Mouse (Mus musculus): ENCODE results near the gene Nmnat3. TPM values are rescaled to one million over a fixed set of nuclear protein-coding genes. Genes with fewer than 3 reads are reported as not detected.

Gene Nmnat3
- total RNA-seq, 1 experiment from 2014 or later = 29.9 TPM

DNA sequence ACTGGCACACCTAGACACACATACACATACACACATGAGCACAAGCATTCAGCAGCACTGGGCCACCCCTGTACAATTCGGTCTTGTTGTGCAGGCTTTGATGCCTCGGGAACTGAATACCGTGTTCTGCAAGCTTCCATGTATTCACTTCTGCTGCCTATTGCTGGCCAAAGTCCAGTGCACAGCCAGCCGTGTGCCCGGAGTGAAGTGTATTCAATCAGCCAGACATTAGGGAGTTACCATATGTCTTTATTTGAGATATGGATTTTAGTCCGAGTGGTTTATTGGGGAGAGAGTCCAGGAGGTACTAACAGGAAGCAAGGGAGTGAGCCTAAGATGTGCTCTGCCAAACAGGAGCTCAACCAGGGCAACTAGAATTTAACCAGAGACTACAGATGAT lies 19.8 kb downstream of the Nmnat3 start:
- no peak for ATAC-seq (replicated peaks; ENCODE audit: low read depth, poor library complexity, severe bottlenecking)

DNA sequence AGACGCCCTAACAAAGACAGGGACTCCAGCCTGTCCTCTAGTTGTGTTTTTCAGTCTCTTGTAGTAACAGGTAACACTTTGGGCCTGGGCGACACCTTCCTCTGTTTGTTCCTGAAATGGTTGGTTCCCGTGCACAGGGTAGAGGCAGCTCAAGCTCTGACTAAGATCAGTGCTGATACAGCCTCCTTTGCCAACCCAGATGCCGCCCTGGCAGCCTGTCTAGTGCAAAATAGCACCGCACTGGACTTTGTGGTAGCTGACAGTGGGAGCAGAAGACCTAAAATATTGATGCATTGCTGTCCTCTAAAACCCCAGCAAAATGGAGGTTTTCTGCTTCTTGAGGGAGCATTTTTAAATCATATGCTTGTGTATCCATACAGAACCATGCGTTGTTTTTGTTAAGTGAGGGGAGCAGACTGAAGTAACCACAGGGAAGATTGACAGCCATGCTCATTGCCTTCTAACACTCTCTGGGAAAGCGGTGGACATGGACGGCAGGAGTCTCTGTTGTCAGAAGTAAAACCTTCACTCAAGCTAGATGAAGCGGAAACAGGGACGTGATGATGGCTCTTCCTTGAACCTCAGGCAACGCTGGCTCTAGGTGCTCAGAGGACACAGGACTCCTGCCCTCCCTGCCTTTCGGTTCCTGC lies 24.2 kb downstream of the Nmnat3 start:
- ATAC-seq (replicated peaks; ENCODE audit: low read depth, poor library complexity, severe bottlenecking) = no peak

DNA sequence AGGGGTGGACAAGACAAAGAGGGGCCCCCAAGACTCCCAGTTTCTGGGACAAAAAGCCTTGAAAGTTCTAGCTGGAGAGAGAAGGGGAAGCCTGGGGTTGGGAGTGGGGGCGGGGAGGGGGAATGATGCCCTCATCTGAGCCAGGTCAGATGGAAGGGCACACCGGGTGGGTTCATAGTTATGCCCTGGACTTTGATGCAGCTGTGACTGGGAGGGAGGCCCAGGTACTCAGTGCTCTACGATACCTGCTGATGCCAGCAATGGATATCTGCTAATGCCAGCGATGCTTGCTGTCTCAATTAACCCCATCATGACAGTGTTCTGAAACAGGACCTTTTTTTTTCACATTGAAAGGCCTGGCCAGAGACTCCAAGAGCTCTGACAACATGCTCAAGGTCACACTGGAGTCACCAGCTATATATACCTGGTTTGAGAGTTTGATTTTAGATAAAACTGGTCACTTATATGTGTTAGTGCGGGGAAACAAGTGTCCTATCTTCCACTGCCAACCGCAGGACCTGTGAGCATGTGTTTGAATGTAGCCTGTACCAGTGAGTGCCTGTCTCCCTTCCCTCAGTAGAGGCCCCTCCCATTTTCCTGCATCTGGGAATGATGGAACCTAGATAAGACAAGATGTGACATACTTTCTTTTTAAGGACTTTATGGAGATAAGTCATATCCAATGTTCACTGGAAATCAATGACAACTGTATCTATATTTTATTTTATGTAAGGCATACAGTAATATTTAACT lies 25.6 kb downstream of the Nmnat3 start:
- ATAC-seq (replicated peaks; ENCODE audit: low read depth, poor library complexity, severe bottlenecking) = no peak

DNA sequence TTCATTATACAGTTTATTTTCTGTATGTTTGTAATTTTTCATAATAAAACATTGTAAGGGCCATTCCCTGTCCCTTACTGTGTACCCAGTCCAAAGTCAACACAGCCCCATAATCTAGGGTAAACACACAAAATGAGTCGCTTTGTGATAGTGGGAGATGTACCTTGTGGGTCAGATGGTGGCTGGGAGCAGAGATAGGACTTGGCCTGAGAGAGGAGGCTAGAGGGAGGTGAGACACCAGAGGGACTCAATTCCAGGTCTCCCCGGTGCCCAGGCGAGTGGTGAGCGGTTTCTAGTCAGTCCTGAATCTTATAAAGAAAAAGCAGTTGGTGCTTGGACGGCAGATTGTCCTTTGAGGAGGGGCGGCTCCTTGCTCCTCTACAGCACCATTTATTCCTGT lies 26.4 kb downstream of the Nmnat3 start:
- peak; percentile 40; the same call in 1 of the 2 replicates for ATAC-seq (replicated peaks; ENCODE audit: low read depth, poor library complexity, severe bottlenecking)

DNA sequence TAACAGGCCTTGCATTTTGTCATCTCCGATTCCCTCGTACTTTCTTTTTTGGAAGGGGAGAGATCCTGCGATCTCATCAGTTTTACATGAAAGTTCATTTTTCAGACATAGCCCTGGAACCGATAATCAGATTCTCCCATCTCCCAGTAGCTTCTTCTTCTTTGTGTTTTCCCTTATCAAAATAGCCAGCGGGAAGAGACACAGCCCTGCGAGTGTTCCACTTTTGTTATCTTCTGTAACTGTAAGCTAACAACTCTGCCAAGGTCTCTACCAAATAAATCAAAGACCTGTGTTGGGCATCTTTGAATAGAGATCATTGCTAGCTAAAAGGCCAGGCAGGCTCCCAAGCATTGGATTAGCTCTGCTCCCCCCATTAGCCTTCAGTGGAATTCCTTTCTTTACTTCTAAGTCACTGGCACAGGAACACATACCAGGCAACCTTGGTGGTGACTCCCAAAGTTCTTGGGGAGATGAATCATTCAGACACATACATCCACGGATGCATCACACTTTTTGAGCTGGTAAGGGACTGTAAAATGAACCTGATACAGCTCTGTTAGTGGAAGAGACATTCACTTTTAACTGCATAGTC lies 26.9 kb downstream of the Nmnat3 start:
- no peak for ATAC-seq (replicated peaks; ENCODE audit: low read depth, poor library complexity, severe bottlenecking)

DNA sequence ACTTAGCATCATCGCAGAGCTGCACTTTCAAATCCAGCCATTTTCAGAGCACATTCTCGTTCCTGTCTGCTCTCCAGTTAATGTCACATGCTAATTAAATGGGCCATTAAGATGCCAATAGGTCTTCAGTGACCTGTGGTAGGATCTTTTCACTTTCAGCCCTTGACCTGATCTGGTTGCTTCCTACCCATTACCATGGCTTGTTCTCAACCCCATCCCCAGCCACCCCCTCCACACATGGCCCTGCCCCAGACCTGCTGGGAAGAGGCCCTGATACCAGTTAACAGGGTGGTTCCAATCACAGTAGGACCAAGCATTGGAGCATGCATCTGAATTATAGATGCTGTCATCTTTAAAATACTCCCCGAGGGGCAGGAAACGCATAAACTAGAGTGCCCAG lies 30.7 kb downstream of the Nmnat3 start:
- no peak for ATAC-seq (replicated peaks; ENCODE audit: low read depth, poor library complexity, severe bottlenecking)

DNA sequence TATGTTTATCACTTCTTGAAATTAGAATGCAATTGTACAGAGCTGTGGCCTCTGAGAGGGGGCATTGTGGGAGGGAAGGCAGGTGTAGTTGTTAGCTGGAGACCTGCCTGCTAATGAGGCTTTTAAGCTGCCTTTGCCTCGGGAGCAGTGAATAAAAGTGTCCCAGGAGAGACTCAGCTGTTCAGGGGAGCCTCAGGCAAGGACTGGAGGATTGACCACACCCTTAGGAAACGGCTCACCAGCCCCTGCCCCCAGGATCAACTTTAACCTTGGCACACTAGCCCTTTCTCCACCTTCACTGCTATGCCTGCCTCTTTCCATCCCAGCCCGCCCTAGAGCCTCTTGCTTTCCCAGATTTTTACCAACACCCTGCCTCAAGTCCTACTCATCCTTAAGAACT lies 31.6 kb downstream of the Nmnat3 start:
- ATAC-seq (replicated peaks; ENCODE audit: low read depth, poor library complexity, severe bottlenecking) = no peak

DNA sequence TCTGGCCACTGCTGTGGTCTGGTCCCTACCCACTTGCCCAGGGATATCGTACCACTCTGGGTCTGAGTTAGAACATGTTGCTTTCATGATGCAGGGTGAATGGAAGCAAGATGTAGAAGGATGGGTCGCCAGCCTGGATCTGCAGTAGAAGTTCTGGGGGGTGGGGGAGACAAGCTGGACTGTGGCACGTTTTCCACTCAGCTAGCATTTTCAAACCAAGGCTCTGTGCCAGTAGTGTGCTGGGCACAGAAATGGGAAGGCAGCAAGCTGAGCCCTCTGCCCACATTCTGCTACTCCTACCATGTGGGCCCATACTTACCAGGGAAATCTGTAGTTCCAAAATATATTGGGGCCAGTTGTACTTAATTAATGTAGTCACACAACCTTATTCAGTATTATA lies 33.5 kb downstream of the Nmnat3 start:
- no peak for ATAC-seq (replicated peaks; ENCODE audit: low read depth, poor library complexity, severe bottlenecking)

DNA sequence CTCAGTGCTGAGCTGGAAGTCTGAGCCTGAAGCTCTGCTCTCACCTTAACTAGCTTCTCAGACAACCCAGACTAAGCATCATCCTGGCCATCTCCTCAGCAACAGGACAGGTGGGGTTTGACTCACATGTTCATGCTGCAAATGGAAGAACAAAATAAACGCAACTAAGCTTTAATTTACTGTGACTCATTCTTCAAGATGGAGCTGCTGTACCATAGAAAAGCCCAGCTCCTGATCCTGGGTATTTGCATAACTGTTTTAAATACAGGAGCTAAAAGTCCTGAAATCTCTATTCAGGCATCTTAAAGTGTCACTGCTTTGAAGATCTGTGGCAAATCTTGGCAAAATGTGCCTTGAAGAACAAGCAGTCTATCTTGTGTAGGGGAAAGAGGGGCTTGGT lies 38.9 kb downstream of the Nmnat3 start:
- ATAC-seq (replicated peaks; ENCODE audit: low read depth, poor library complexity, severe bottlenecking) = no peak

DNA sequence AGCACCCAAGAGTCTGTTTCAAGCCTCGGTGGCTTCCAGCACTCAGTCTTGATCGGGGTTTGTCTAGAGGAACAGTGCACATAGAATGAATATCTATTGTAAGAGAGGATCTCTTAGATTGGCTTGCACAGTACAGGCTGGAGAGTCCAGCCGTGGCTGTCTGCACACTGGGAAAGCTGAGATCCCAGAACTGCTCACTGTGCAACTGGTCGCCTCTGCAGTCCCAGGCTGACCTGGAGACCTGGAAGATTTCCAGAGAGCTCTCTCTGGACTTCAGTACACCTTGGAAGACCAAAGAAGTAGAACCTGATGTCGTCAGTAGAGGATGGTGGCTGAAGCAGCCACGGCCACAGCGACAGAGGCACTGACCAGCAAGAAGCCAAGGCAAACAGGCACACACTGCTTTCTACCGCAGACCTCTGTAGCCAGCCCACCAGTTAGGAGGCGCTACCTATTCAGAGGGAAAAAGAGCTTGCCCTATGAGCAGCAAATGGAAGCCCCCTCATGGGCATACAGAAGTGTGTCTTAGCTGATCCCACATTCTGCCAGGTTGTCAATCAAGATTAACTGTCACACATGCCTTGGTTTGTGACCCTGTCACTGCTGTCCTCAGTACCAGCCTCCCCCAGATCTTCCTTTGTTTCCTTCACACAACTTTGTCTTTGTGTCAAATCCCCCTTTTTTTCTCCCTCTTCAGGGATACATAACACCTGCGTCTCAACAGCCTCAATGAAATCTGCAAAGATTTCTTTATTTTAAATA lies 41.4 kb downstream of the Nmnat3 start:
- ATAC-seq (replicated peaks; ENCODE audit: low read depth, poor library complexity, severe bottlenecking) = no peak

DNA sequence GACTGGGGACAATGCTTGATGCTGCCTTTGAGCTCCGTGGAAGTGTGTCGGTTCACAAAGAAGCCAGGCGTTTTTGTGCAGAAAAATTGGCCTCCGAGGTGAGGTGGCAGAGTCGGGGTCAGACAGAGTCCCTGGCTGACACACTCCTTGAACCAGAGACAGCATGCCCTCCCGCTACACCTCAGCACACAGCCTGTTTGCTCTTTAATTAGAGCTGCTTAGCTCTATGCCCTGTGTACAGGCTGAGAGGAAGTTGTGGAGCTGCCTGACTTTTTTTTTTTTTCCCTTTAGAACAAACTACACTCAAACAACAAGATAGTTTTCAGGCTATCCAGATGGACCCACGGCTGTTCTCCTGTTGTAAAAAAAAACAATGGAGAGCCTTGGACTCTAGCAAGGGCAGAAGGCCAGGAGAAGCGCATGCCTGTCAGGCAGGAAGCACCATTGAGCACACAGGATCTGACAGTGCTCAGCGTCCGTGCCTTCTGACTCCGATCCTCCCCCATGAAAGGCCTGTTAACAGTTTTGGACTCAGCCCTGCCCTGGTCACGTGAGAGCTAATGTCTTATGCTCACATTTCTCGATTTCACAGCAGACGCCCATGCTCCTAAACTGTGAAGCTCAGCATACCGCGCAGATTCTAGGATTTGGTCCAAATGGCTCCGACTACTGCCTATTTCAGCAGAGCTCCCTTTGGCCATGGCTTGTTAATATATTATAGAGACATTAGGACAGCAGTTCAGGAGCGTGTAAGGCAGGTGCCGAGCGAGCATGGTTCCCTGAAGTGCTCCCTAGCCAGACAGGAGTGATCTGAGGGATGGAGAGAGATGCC lies 42.3 kb downstream of the Nmnat3 start:
- ATAC-seq (replicated peaks; ENCODE audit: low read depth, poor library complexity, severe bottlenecking) = no peak

DNA sequence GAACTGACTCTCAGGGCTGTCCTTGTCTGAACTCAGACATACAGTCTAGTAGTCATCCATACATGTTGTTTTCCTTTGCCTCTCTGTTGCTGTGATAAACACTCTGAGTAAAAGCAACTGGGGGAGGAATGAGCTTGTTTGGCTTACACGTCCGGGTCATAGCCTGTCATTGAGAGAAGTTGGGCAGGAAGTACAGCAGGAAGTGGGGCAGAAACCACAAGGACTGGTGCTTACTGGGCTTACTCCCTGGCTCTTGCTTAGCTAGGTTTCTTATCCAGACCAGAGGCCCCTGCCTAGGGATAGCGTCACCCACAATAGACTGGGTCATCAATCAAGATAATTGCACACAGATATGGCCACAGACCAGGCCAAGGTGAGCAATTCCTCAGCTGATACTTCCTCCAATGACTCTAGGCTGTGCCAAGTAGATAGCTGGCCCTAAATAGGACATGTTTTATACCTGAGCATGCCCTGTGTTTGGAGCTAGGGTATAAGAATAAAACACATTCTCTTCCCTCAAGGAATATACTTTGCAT lies 46.1 kb downstream of the Nmnat3 start:
- peak; percentile 96 for ATAC-seq (replicated peaks; ENCODE audit: low read depth, poor library complexity, severe bottlenecking)

DNA sequence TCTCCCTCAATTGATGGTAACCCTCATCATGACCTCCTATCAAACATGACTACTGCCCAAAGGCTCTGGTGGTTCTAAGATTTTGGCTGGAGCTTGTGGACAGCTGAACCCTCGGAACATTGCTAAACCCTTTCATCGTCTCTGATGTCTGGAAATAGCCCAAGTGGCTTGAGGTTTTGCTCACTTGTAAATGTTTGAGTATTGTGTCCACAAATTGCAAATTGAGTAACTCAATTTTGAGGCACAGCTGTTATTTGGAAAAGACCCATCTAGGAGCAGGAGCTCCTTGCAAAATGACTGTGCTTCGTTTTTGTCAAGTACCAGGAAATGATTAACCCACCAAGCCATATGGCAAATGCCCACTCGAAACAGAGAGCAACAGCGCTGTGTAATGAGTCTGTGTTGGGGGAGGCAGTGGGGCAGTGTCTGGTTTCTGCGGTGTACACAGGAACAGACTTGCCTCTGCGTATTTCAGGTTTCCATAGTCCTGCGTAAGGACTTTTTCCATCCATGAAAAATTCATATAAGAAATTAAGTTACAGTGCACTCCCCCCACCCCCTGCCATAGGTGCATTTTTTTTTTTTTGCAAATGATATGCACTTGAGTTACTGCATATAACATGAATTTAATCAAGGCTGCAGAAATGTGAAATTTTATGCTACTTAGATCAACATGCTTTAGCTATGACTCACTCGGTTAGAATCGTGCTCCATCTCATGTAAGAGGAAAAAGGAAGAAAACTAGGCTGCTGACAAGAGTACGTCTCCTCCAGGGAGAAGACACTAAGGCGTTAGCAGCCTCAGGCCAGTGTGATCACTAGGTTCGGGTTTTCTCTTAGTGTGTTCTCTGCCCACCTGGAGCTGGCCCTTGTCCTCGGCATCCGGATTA lies 50.9 kb downstream of the Nmnat3 start:
- ATAC-seq (replicated peaks; ENCODE audit: low read depth, poor library complexity, severe bottlenecking) = no peak

DNA sequence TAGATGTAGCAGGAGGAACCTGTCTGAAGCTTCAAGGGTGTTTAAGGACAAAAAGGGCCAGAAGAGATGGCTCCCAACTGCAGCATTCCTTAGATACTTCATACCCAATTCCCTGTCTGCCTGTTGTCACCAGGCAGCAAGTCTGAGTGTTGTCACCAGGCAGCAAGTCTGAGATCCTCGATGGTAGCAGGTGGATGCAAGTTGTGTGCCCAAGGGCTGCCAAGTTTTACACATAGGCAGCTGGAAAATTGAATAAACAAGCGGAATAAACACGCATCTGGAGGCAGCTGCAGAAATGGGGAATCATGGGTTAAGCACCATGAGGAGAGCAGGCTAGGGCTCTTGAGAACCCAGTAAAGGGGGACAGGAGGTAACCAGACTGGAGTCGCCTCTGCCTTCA lies 52.7 kb downstream of the Nmnat3 start:
- no peak for ATAC-seq (replicated peaks; ENCODE audit: low read depth, poor library complexity, severe bottlenecking)

DNA sequence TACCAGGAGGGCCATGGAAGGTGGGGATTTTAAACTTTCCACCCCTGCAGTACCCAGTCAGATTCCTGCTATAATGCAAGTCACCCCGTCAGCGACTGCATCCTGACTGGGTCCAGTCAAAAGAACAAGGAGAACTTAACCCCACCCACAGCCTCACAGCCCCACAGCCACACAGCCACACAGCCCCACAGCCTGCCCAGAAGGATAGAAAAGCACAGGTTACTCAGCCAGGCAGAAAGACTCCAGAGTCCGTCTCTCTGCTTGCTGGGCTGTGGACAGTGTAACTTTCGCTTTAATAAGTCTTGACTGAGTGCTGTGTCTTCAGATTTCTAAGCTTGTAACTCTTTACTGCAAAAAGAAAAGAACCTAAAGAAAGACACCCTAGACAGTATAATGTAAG lies 53.2 kb downstream of the Nmnat3 start:
- no peak for ATAC-seq (replicated peaks; ENCODE audit: low read depth, poor library complexity, severe bottlenecking)

DNA sequence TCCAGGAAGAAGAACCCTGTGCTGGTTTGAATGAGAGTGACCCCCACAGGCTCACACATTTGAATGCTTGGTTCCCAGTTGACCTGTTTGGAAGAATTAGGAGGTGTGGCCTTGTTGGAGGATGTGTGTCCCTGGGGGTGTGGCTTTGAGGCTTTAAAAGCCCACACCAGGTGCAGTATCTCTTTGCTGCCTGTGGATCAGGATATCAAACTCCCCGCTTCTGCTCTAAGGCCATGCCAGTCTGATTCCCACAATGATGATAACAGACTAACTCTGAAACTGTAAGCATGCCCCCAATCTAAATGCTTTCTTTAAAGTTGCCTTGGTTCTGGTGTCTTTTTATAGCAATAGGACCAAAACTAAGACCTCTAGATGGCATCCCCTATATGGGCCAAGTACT lies 58.6 kb downstream of the Nmnat3 start:
- no peak for ATAC-seq (replicated peaks; ENCODE audit: low read depth, poor library complexity, severe bottlenecking)

DNA sequence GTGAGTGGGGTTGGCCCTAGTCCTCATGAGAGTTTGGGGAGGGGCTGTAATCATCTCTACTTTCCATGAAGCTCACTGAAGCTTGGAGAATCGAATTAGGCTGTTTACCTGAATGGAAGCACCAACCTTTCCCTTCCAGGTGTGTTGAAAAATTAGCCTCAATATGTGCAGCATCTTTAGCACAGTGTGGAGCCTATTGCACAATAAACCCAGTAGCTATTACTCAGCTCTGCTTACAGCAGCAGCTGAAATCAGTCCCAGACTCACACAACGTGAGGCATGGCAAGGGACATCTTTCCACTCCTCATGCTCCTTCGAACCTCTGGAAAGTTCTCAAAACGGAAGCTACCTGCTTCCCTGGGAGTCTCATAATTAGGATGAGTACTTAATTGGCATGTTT lies 59.0 kb downstream of the Nmnat3 start:
- no peak for ATAC-seq (replicated peaks; ENCODE audit: low read depth, poor library complexity, severe bottlenecking)

DNA sequence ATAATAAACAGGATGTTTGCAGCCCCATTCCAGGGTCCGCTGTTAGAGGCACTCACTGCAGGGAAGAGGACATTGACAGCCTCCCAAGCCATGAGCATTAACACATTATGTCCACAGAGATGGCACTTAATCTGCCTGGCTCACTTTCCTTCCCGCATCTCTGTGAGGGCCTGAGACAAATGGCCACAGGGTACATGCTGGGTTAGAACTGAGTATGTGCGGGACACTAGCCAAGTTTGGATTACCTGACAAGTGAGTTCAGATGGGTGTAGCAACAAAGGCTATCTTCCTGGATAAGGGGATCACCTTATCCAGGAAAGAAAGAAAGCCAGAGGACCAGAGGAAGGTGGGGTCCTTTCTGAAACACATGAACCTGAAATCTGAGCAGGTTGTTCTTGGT lies 59.8 kb downstream of the Nmnat3 start:
- ATAC-seq (replicated peaks; ENCODE audit: low read depth, poor library complexity, severe bottlenecking) = no peak

Data from common myeloid progenitor, adult 5-6 weeks (primary cell).